Mouse (Mus musculus) retina, postnatal 7 days (tissue): ENCODE measurements at regions not wholly inside any gene's neighbourhood (a gene's known extent, or its start where the extent isn't known, plus 50 kb on each side); places are given as distances from the start of the nearest gene placed in this dataset.

Experiments
- DNase-seq: peaks from one replicate; pipeline ENCODE4 v3.0.0-alpha.2; 2012; ENCODE audit warnings: low read depth, low spot score

- DNase-seq = no peak
Measured at GRCm38 (mm10) chr15:7691251-7691650, 119.4 kb upstream of the Gdnf start.

DNA sequence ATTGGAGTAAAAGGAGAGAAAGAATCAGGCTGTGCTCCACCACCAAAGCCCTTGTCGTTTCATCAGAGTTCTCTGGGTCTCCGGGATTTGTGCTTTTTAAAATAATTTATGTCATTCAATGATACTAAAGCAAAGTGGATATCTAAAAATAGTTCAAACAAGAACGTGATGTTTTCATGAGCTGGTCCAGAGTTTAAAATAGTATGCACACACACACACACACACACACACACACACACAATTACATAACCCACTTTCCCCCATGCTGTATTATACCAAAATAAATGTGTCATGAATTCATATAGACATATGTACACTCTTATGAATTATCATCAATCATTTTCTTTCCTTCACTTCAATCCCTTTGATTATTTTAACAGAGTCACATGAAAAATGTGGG, 118.5 kb upstream of the Gdnf start:
- DNase-seq = no peak

DNA sequence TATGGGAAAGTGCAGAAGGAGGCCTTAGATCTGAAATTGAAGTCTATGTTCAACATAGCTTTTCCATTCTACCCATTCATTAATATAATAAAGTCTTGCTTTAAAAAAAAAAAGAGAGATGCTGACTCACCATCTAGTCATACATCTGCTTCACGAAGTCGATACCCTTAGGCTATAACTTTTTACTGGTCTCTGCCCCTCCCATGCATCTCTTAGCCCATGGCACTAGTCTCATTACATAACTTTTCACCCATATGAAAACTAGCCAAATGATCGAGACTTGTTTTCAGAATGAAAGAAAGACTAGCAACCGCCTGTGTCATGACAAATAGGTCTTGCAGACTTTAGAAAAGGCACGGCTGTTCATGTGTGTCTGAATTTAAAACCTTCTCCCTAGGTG, 116.6 kb upstream of the Gdnf start:
- DNase-seq = no peak

- DNase-seq = no peak
Measured at GRCm38 (mm10) chr15:7697724-7698123, 112.9 kb upstream of the Gdnf start.

DNA sequence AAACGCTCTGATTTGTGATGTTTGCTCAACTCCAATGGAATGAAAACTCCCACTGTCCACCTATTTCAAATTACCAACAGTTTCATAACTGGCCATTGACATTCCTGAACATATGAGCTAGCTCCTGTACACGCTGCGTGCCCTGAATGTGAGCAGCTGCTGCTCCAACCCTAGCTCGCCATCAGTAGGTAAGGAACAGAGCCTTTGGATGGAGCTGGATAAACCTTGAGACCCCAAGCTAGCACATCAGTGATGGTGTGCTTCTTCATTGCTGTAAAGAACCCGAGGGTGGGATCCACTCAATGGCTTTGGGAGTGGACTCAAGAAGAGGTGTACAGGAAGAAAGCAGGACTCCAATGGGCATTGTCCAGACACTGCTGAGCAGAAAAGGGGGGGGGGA, 101.8 kb upstream of the Gdnf start:
- no peak for DNase-seq

- no peak for DNase-seq
Measured at GRCm38 (mm10) chr15:7714641-7715040, 96.0 kb upstream of the Gdnf start.

DNA sequence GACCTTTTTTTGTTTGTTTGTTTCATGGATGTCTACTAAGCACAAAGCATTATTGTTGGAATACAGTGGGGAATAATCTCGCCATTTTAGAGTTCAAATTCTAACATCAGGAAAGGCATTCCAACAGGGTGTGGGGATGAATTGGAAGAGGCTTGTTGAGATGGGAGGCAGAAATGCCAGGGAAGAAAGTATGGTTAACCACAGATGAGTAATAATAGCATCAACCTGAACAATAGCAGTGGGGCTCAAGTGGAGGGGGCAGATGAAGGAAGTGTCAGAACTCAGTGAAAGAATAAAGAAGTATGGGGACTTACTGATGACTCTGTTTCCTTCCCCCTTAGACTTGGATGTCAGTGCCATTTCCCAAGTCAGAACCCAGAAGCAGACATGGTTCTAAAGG, 94.5 kb upstream of the Gdnf start:
- no peak for DNase-seq

DNA sequence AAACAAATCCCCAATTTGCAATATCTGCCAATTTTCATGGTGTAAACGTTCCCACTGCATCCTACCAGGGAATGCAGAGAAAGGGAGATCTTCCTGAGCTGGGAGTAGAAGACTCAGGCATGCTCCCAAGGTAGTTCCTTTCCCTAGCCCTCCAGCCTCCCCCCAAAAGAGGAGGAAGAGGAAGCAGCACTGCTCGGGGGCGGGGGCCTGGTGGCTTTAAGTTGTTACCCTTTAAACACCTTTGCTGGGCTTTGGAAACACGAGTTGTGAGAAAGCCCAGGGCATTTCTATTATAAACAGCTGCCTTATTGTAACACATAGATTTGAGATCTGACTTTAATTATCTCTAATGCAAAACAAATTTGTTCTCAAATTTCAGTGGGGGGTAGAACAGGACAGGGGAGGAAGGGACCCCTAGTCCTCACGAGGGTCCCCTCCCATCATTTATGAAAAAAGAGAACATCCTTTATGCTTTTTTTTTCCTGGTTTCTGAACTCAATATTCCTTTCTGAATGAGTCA, 87.4 kb upstream of the Gdnf start:
- DNase-seq = no peak

DNA sequence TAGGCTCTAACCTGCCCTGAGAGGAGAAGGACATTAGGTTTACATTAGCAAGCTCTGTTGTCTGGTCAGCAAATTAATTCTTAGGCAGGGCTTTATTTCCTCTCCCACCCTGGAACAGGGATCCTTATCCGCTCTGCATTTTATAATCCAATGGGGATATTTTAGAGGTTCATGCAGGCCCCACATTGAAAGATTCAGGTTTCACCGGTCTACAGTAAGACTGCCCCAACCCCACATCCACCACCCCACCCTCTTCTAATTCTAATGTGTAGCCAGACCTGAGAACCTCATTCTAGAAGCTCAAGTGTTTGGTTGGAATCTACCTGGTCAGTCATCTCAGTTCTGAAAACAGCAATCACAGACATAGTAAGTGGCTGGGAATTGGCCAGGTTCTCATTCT, 86.9 kb upstream of the Gdnf start:
- no peak for DNase-seq

DNA sequence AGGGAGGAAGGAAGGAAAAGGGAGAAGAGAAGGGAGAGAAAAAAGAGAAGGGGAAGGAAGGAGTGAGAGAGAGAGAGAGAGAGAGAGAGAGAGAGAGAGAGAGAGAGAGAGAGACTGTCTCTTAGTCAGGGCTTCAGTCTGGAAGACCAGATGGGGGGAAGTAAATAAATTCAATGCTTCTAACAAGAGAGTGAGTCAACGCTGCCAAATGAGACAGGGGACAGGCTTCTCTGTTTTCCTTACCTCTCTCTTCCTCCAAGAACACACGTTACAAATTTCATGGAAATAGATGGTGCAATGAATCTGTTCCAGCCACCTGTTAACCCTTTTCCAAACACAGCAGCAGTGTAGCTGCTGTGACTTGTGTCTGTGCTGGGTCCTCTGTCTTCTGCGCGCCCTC, 85.1 kb upstream of the Gdnf start:
- no peak for DNase-seq

- no peak for DNase-seq
Measured at GRCm38 (mm10) chr15:7747586-7747985, 63.1 kb upstream of the Gdnf start.

DNA sequence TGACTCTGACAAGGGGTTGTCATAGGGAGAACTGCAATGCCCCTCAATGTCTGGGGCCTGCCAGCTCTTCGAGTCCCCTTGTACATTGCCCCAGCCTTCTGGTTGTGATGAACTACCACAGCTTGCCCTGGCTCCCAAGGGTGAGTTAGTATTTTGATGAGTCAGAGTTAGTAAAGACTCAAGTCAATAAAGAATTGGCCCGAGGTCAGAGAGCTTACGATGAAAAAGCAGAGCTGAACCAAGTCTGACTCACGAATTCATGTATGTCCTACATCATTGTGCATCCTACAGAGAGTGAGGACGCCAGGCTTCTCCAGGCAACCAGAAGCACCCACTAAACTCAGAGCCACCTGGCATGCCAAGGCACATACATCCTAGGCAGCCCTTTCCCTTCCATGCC, 60.2 kb upstream of the Gdnf start:
- DNase-seq = no peak
